In genomic region chr9:120852572-120852971, GRCm38 (mm10) we compare ENCODE assay signal across 9 mouse cellular contexts.
DNase-seq lines count a peak whose midpoint lies in the region; ATAC-seq lines count a peak whose summit lies in the region.
"Had no signal": no experiment of that assay in that cellular context is flagged by ENCODE, and none has a peak within 500 bp of the region (broad histone marks: within the 10 kb centered on the region; RNA-seq: fewer than 3 reads in every experiment).

No protein-coding gene starts in this region.

- H3K36me3 ChIP-seq in hindbrain, embryonic 14.5 days (replicated peaks; ENCODE audit: control insufficient read depth, insufficient read depth) = no peaks in the 10 kb centered on the region
- H3K36me3 ChIP-seq in hindbrain, embryonic 12.5 days = no peaks in the 10 kb centered on the region
- no peaks in the 10 kb centered on the region for H3K36me3 ChIP-seq in heart, embryonic 11.5 days (ENCODE audit: control insufficient read depth, insufficient read depth, low read length)
- no peaks in the 10 kb centered on the region for H3K36me3 ChIP-seq in kidney, embryonic 15.5 days
- no peaks in the 10 kb centered on the region for H3K36me3 ChIP-seq in intestine, embryonic 15.5 days

- no peak for ATAC-seq in hindbrain, embryonic 14.5 days (ENCODE audit: low FRiP score)
- no peak for ATAC-seq in hindbrain, embryonic 12.5 days (ENCODE audit: low FRiP score)
- no peak for ATAC-seq in heart, embryonic 11.5 days (replicated peaks; ENCODE audit: insufficient number of reproducible peaks, low FRiP score, low TSS enrichment)
- ATAC-seq in kidney, embryonic 15.5 days (replicated peaks; ENCODE audit: low FRiP score) = peak; percentile 61
- ATAC-seq in inflammation-experienced regulatory T-cells, adult 6 months = no peak
- ATAC-seq in intestine, embryonic 15.5 days = no peak

- no peaks in the 10 kb centered on the region for H3K27me3 ChIP-seq in hindbrain, embryonic 14.5 days (ENCODE audit: control insufficient read depth, insufficient read depth, low read length)
- no peaks in the 10 kb centered on the region for H3K27me3 ChIP-seq in hindbrain, embryonic 12.5 days
- H3K27me3 ChIP-seq in heart, embryonic 11.5 days (ENCODE audit: control insufficient read depth, insufficient read depth, low read length) = no peaks in the 10 kb centered on the region
- H3K27me3 ChIP-seq in kidney, embryonic 15.5 days = no peaks in the 10 kb centered on the region
- no peaks in the 10 kb centered on the region for H3K27me3 ChIP-seq in intestine, embryonic 15.5 days (replicated peaks)

- no peak overlapping the region for H3K4me2 ChIP-seq in hindbrain, embryonic 14.5 days (replicated peaks)
- H3K4me2 ChIP-seq in hindbrain, embryonic 12.5 days (replicated peaks) = no peak overlapping the region
- H3K4me2 ChIP-seq in heart, embryonic 11.5 days = no peak overlapping the region
- H3K4me2 ChIP-seq in kidney, embryonic 15.5 days = no peak overlapping the region
- no peak overlapping the region for H3K4me2 ChIP-seq in intestine, embryonic 15.5 days (replicated peaks)

- peak overlapping the region; percentile 10; the same call in 1 of the 2 replicates for H3K27ac ChIP-seq in hindbrain, embryonic 14.5 days
- H3K27ac ChIP-seq in hindbrain, embryonic 12.5 days = no peak overlapping the region
- peak overlapping the region; percentile 94 for H3K27ac ChIP-seq in brown adipose tissue, adult 24 weeks (replicated peaks; ENCODE audit: low read depth, low read length)
- H3K27ac ChIP-seq in heart, embryonic 11.5 days (ENCODE audit: low read depth, low read length) = peak overlapping the region; percentile 42
- H3K27ac ChIP-seq in kidney, embryonic 15.5 days = peak overlapping the region; percentile 84
- H3K27ac ChIP-seq in intestine, embryonic 15.5 days = no peak overlapping the region
- H3K27ac ChIP-seq: macrophage had no signal

- no peak for DNase-seq in hindbrain, embryonic 14.5 days (ENCODE audit: low spot score)
- DNase-seq in cerebellum, adult 11-12 months = no peak

- H3K4me1 ChIP-seq in hindbrain, embryonic 14.5 days (replicated peaks; ENCODE audit: control insufficient read depth, insufficient read depth, low read length) = 0 out of 2 replicates have a peak, but pooled peaks cover 6% of the 10 kb centered on the region
- H3K4me1 ChIP-seq in hindbrain, embryonic 12.5 days = peaks cover 15% of the 10 kb centered on the region; the same call in 1 of the 2 replicates
- peaks cover 44% of the 10 kb centered on the region for H3K4me1 ChIP-seq in brown adipose tissue, adult 24 weeks (ENCODE audit: control insufficient read depth, insufficient read depth, insufficient read length, low read length)
- no peaks in the 10 kb centered on the region; the same call in 1 of the 2 replicates for H3K4me1 ChIP-seq in heart, embryonic 11.5 days (ENCODE audit: control insufficient read depth, insufficient read depth, low read length)
- H3K4me1 ChIP-seq in kidney, embryonic 15.5 days = peaks cover 29% of the 10 kb centered on the region
- peaks cover 3% of the 10 kb centered on the region; the same call in 1 of the 2 replicates for H3K4me1 ChIP-seq in intestine, embryonic 15.5 days (replicated peaks)

- H3K4me3 ChIP-seq in hindbrain, embryonic 14.5 days (replicated peaks; ENCODE audit: low read length) = no peak overlapping the region
- no peak overlapping the region for H3K4me3 ChIP-seq in hindbrain, embryonic 12.5 days
- H3K4me3 ChIP-seq in brown adipose tissue, adult 24 weeks (ENCODE audit: insufficient read depth, low read depth, low read length) = no peak overlapping the region
- H3K4me3 ChIP-seq in heart, embryonic 11.5 days (ENCODE audit: low read depth, low read length) = no peak overlapping the region
- no peak overlapping the region for H3K4me3 ChIP-seq in kidney, embryonic 15.5 days (replicated peaks)
- H3K4me3 ChIP-seq in intestine, embryonic 15.5 days (replicated peaks) = no peak overlapping the region

- H3K9me3 ChIP-seq in hindbrain, embryonic 14.5 days (ENCODE audit: control insufficient read depth, low read length) = no peaks in the 10 kb centered on the region
- no peaks in the 10 kb centered on the region for H3K9me3 ChIP-seq in hindbrain, embryonic 12.5 days (replicated peaks)
- H3K9me3 ChIP-seq in heart, embryonic 11.5 days (replicated peaks; ENCODE audit: control insufficient read depth, low read length) = no peaks in the 10 kb centered on the region
- no peaks in the 10 kb centered on the region for H3K9me3 ChIP-seq in kidney, embryonic 15.5 days (replicated peaks)
- H3K9me3 ChIP-seq in intestine, embryonic 15.5 days = no peaks in the 10 kb centered on the region

- no peak overlapping the region for H3K9ac ChIP-seq in hindbrain, embryonic 14.5 days
- H3K9ac ChIP-seq in hindbrain, embryonic 12.5 days = no peak overlapping the region
- no peak overlapping the region for H3K9ac ChIP-seq in heart, embryonic 11.5 days (ENCODE audit: low read depth, low read length)
- 0 out of 2 replicates have a peak overlapping the region, but pooled peaks have one; percentile 2 for H3K9ac ChIP-seq in kidney, embryonic 15.5 days
- no peak overlapping the region for H3K9ac ChIP-seq in intestine, embryonic 15.5 days

- 67% methylated on average over 6 of the region's 6 CpGs for WGBS in hindbrain, embryonic 14.5 days
- 59% methylated on average over 6 of the region's 6 CpGs for WGBS in hindbrain, embryonic 12.5 days
- WGBS in heart, embryonic 11.5 days (ENCODE audit: insufficient replicate concordance) = 59% methylated on average over 6 of the region's 6 CpGs
- WGBS in kidney, embryonic 15.5 days = 25% methylated on average over 6 of the region's 6 CpGs
- 70% methylated on average over 6 of the region's 6 CpGs for WGBS in intestine, embryonic 15.5 days

Comparison
In these comparisons a context has a peak if more than half of its experiments do, and no peak if none do; other contexts are left out.
1. H3K27ac ChIP-seq: peak in hindbrain, embryonic 14.5 days (single experiment), brown adipose tissue, adult 24 weeks (single experiment), heart, embryonic 11.5 days (single experiment) and kidney, embryonic 15.5 days (single experiment); none in hindbrain, embryonic 12.5 days (single experiment) and intestine, embryonic 15.5 days (single experiment).